Mouse (Mus musculus): Measurements from ENCODE around the gene Evi5l. TPM values are rescaled to one million over a fixed set of nuclear protein-coding genes. Genes with fewer than 3 reads are reported as not detected.

Evi5l gene
- total RNA-seq (2012; rRNA removed) (3.2 and 4.5 TPM in 2 replicates), polyA plus RNA-seq (2012; ENCODE audit: insufficient read depth in 1 of 2, insufficient read length in 2 of 2, low read depth in 1 of 2, low replicate concordance in 2 of 2, missing spikeins in 1 of 2) (10 to 100 TPM in 1 of 2 experiments, not detected in 1; 10.8 TPM)

GRCm38 (mm10) chr8:4165852-4166751 is at the start of gene Evi5l:
Gene Evi5l (plus strand): TSS chr8:4166567.
- Histone ChIP-seq H3K4me1 (ENCODE audit: control insufficient read depth in 1 of 2, insufficient read depth in 2 of 2, low read length in 2 of 2) (peaks cover 2 to 9% of the 10 kb centered on the region in 2 experiments; a peak in 3 of 4 replicates), H3K27me3 (ENCODE audit: control insufficient read depth in 1 of 2, insufficient read depth in 2 of 2, low read length in 2 of 2) (no peaks in the 10 kb centered on the region), H3K36me3 (ENCODE audit: control insufficient read depth in 1 of 2, insufficient read depth in 2 of 2, low read length in 2 of 2) (peaks cover 0 to 9% of the 10 kb centered on the region in 2 experiments; a peak in 2 of 4 replicates), H3K27ac (ENCODE audit: control insufficient read depth, low read depth, low read length) (no peak within 1 kb of the TSS), H3K9me3 (replicated peaks; ENCODE audit: insufficient read depth, low read length) (no peaks in the 10 kb centered on the region), H3K9ac (ENCODE audit: control insufficient read depth, low read depth, low read length, poor library complexity, severe bottlenecking) (peak within 1 kb of the TSS; percentile 76), H3K79me2 (ENCODE audit: control insufficient read depth, insufficient read depth, low read length, poor library complexity) (peaks cover 4% of the 10 kb centered on the region; the same call in 1 of the 2 replicates), H3K4me3 (ENCODE audit: control insufficient read depth in 1 of 2, insufficient read depth in 1 of 2, low read depth in 2 of 2, low read length in 2 of 2) (peak within 1 kb of the TSS; percentile 59 to 76)
- DNase-seq (ENCODE audit: low read depth, low spot score): peak; percentile 100
- no peak for TF ChIP-seq POLR2AphosphoS2 (IDR thresholded peaks at IDR 0.05; ENCODE audit: low read length)
- no peak for TF ChIP-seq ETS1 (IDR thresholded peaks at IDR 0.05; ENCODE audit: low read depth, low read length)
- TF ChIP-seq MAFK (IDR thresholded peaks at IDR 0.05; ENCODE audit: borderline replicate concordance, low read depth, low read length): no peak
- peak; percentile 70 for TF ChIP-seq KAT2A (conservative IDR thresholded peaks at IDR 0.05; ENCODE audit: low read depth, low read length)
- TF ChIP-seq USF1 (IDR thresholded peaks at IDR 0.05; ENCODE audit: low read depth, low read length): no peak; the same call in 1 of the 2 replicates
- TF ChIP-seq MAX (IDR thresholded peaks at IDR 0.05; ENCODE audit: low read length): no peak
- TF ChIP-seq CHD2 (IDR thresholded peaks at IDR 0.05; ENCODE audit: low read length): peak; percentile 95
- TF ChIP-seq ELF1 (IDR thresholded peaks at IDR 0.05; ENCODE audit: low read depth, low read length): no peak
- TF ChIP-seq MXI1 (IDR thresholded peaks at IDR 0.05; ENCODE audit: low read depth, low read length): peak; percentile 6; the same call in 1 of the 2 replicates
- no peak for TF ChIP-seq CTCF (IDR thresholded peaks at IDR 0.05 in 2 of 3, conservative IDR thresholded peaks at IDR 0.05 in 1 of 3; ENCODE audit: control insufficient read depth in 1 of 3, insufficient read depth in 1 of 3, low read depth in 2 of 3, low read length in 3 of 3, poor library complexity in 1 of 3, severe bottlenecking in 1 of 3)
- no peak for TF ChIP-seq MEF2A (IDR thresholded peaks at IDR 0.05; ENCODE audit: extremely low read depth, insufficient replicate concordance, low read depth, low read length, poor library complexity, severe bottlenecking)
- no peak for TF ChIP-seq USF2 (IDR thresholded peaks at IDR 0.05; ENCODE audit: borderline replicate concordance in 1 of 2, insufficient read depth in 1 of 2, low read depth in 1 of 2, low read length in 2 of 2)
- peak; percentile 41; the same call in 1 of the 2 replicates for TF ChIP-seq NRF1 (IDR thresholded peaks at IDR 0.05; ENCODE audit: insufficient read depth, low read depth, low read length, poor library complexity, severe bottlenecking)
- peak; percentile 26; the same call in 1 of the 2 replicates for TF ChIP-seq TBP (IDR thresholded peaks at IDR 0.05; ENCODE audit: low read depth, low read length)
- peak; percentile 84 for TF ChIP-seq HCFC1 (IDR thresholded peaks at IDR 0.05; ENCODE audit: low read depth, low read length)
- TF ChIP-seq POLR2A (IDR thresholded peaks at IDR 0.05; ENCODE audit: control insufficient read depth in 1 of 2, insufficient read depth in 1 of 2, low read depth in 1 of 2, low read length in 2 of 2, poor library complexity in 1 of 2): peak; percentile 42 to 59; a peak in 2 of 4 replicates
- peak; percentile 60; the same call in 1 of the 2 replicates for TF ChIP-seq SIN3A (IDR thresholded peaks at IDR 0.05; ENCODE audit: low read length)
- TF ChIP-seq MYC (IDR thresholded peaks at IDR 0.05; ENCODE audit: low read depth, low read length): 0 out of 2 replicates have a peak, but pooled peaks have one; percentile 46

All from MEL (cell line).